Mouse (Mus musculus) bone marrow macrophage, adult 2 months (primary cell): ENCODE measurements at regions not wholly inside any gene's neighbourhood (a gene's known extent, or its start where the extent isn't known, plus 50 kb on each side); places are given as distances from the start of the nearest gene placed in this dataset.

ENCODE experiments used
- CTCF ChIP-seq: IDR thresholded peaks from 2 replicates; pipeline ENCODE4 v1.5.1; 2012; ENCODE audit warnings: low read depth, mild to moderate bottlenecking, low read length, moderate library complexity
- POLR2A ChIP-seq: IDR thresholded peaks from 2 replicates; pipeline ENCODE4 v1.6.1; 2012; ENCODE audit warnings: mild to moderate bottlenecking, low read depth, low read length, borderline replicate concordance

DNA sequence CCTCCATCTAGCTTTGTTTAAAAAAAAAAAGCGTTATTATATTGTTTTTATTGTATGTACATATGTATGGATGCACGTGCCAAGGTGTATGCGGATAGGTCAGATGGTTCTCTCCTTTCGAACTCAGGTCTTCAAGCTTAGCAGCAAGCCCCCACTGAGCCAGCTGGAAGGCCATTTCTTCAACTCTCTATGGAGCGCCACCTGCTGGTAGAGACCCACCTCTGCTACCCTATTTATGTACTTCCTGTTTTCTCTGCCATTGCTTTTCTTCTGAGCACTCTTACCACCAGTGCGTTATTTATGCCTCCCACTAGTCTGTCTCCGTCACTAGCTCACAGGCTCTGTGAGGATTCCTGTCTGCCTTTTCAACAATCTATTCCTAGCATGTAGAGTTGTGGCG is 91.5 kb upstream of the Rpl38 start:
- peak; percentile 65 for TF ChIP-seq CTCF
- no peak for TF ChIP-seq POLR2A
